Mouse (Mus musculus) forebrain, postnatal 0 days (tissue): Measurements from ENCODE around the gene Cacna1g. TPM values are rescaled to one million over a fixed set of nuclear protein-coding genes. Genes with fewer than 3 reads are reported as not detected.
"Not testable (repeated sequence)": the region's sequence is repeated elsewhere in the genome, so short reads cannot be mapped to it uniquely, and the experiment has no call there.

Source experiments
- ATAC-seq: fragments of 200-750 bp; cut with Nextera tagmentation; 2 replicates; pipeline ENCODE4 v1.8.0; 2017; ENCODE audit warnings: mild to moderate bottlenecking, moderate library complexity
- DNase-seq: peaks from one replicate; pipeline ENCODE4 v3.0.0-alpha.2; 2015
- H3K27ac ChIP-seq: fragments of 300-500 bp; sonication (generic); 2 replicates; pipeline ENCODE4 v1.5.1; 2014; ENCODE audit warnings: low read depth, mild to moderate bottlenecking, antibody characterized with exemption, low read length, moderate library complexity, mixed read lengths
- H3K27me3 ChIP-seq: fragments of 300-500 bp; sonication (generic); 2 replicates; pipeline ENCODE4 v1.6.1; 2014; ENCODE audit warnings: mild to moderate bottlenecking, low read length, mixed read lengths; ENCODE audit not compliant: insufficient read depth
- H3K36me3 ChIP-seq: fragments of 300-500 bp; sonication (generic); 2 replicates; pipeline ENCODE4 v1.6.1; 2014; ENCODE audit warnings: mild to moderate bottlenecking, moderate library complexity; ENCODE audit not compliant: insufficient read depth
- H3K4me1 ChIP-seq: fragments of 300-500 bp; sonication (generic); 2 replicates; pipeline ENCODE4 v1.6.1; 2014; ENCODE audit warnings: antibody characterized with exemption; ENCODE audit not compliant: insufficient read depth
- H3K4me2 ChIP-seq: fragments of 300-500 bp; sonication (generic); 2 replicates; pipeline ENCODE4 v1.6.1; 2014; ENCODE audit warnings: low read depth, mild to moderate bottlenecking, moderate library complexity
- H3K4me3 ChIP-seq: fragments of 300-500 bp; sonication (generic); 2 replicates; pipeline ENCODE4 v1.5.1; 2014; ENCODE audit warnings: low read depth, low read length, mixed read lengths
- H3K9ac ChIP-seq: fragments of 300-500 bp; sonication (generic); 2 replicates; pipeline ENCODE4 v1.6.1; 2014; ENCODE audit warnings: mild to moderate bottlenecking
- H3K9me3 ChIP-seq: fragments of 300-500 bp; sonication (generic); 2 replicates; pipeline ENCODE4 v1.6.1; 2016; ENCODE audit warnings: low read length
- CTCF ChIP-seq: sonication (generic); IDR thresholded peaks from 2 replicates; pipeline ENCODE4 v1.5.1; 2016; ENCODE audit warnings: antibody characterized with exemption, control low read depth, low read depth
- WGBS: fragments of 180-500 bp; shearing (Covaris S2); extraction: QIAGEN DNeasy Blood & Tissue Kit; methylation state at CpG from one replicate; pipeline ENCODE4 v1.1.7; 2014; 5-methylcytosine and 5-hydroxymethylcytosine counted together
- polyA plus RNA-seq: library from polyadenylated mRNA; unstranded; fragments of >200 nt; fragmentation: Nextera tagmentation; extraction: Ambion mirVana; gene quantifications from 2 replicates; pipeline ENCODE4 v1.2.1, GENCODE M21; 2015
- total RNA-seq: library from RNA; depleted of rRNA; stranded (reverse); fragments of >200 nt; gene quantifications from 2 replicates; pipeline ENCODE4 v1.2.3, GENCODE M21; 2014

The Cacna1g gene
- total and polyA plus RNA-seq, 2 experiments from 2014 or later: 5.3 to 62.9 TPM

- H3K4me1 ChIP-seq: peaks cover 19% of the 10 kb centered on the region
- no peaks in the 10 kb centered on the region for H3K27me3 ChIP-seq
- H3K9ac ChIP-seq: peak overlapping the region; percentile 32; the same call in 1 of the 2 replicates
- no peak for ATAC-seq
- peak overlapping the region; percentile 79 for H3K27ac ChIP-seq
- H3K36me3 ChIP-seq: peaks cover 23% of the 10 kb centered on the region
- no peak overlapping the region; the same call in 1 of the 2 replicates for H3K4me2 ChIP-seq
- no peak for DNase-seq
- no peaks in the 10 kb centered on the region for H3K9me3 ChIP-seq
- no peak overlapping the region for H3K4me3 ChIP-seq
- WGBS: 59% methylated on average over 2 of the region's 2 CpGs
- no peak for TF ChIP-seq CTCF
Observed at GRCm38 (mm10) chr11:94412562-94412961, 61.4 kb downstream of the Cacna1g start.

- ATAC-seq (peak; percentile 79), DNase-seq (peak; percentile 68)
- Histone ChIP-seq H3K27ac (peak overlapping the region; percentile 88), H3K4me1 (peaks cover 18% of the 10 kb centered on the region), H3K36me3 (peaks cover 9% of the 10 kb centered on the region; the same call in 1 of the 2 replicates), H3K4me2 (no peak overlapping the region), H3K9me3 (no peaks in the 10 kb centered on the region), H3K4me3 (no peak overlapping the region), H3K27me3 (no peaks in the 10 kb centered on the region), H3K9ac (peak overlapping the region; percentile 35)
- 25% methylated on average over 11 of the region's 11 CpGs for WGBS
- no peak for TF ChIP-seq CTCF
Observed at GRCm38 (mm10) chr11:94407803-94408321, 66.1 kb downstream of the Cacna1g start.

GRCm38 (mm10) chr11:94405348-94405747, 68.7 kb downstream of the Cacna1g start:
- no peaks in the 10 kb centered on the region for H3K27me3 ChIP-seq
- WGBS: 59% methylated on average over 6 of the region's 6 CpGs
- ATAC-seq (no peak), DNase-seq (no peak)
- no peak overlapping the region for H3K27ac ChIP-seq
- peaks cover 18% of the 10 kb centered on the region for H3K4me1 ChIP-seq
- no peak overlapping the region for H3K4me2 ChIP-seq
- no peak for TF ChIP-seq CTCF
- H3K9me3 ChIP-seq: no peaks in the 10 kb centered on the region
- no peaks in the 10 kb centered on the region for H3K36me3 ChIP-seq
- H3K9ac ChIP-seq: no peak overlapping the region
- H3K4me3 ChIP-seq: no peak overlapping the region

GRCm38 (mm10) chr11:94404641-94405260, 69.2 kb downstream of the Cacna1g start:
- Histone ChIP-seq H3K4me2 (no peak overlapping the region), H3K4me1 (peaks cover 18% of the 10 kb centered on the region), H3K27ac (no peak overlapping the region), H3K9ac (no peak overlapping the region), H3K9me3 (no peaks in the 10 kb centered on the region), H3K27me3 (no peaks in the 10 kb centered on the region), H3K36me3 (no peaks in the 10 kb centered on the region), H3K4me3 (no peak overlapping the region)
- peak; percentile 91 for TF ChIP-seq CTCF
- DNase-seq (peak; percentile 79), ATAC-seq (peak; percentile 60)
- WGBS: 26% methylated on average over 11 of the region's 11 CpGs

- Histone ChIP-seq H3K27ac (no peak overlapping the region), H3K27me3 (no peaks in the 10 kb centered on the region), H3K9ac (no peak overlapping the region), H3K9me3 (no peaks in the 10 kb centered on the region), H3K4me3 (no peak overlapping the region), H3K36me3 (no peaks in the 10 kb centered on the region), H3K4me2 (no peak overlapping the region), H3K4me1 (peaks cover 18% of the 10 kb centered on the region)
- TF ChIP-seq CTCF: no peak
- WGBS: 48% methylated on average over 5 of the region's 5 CpGs
- no peak for DNase-seq
- no peak for ATAC-seq
Observed at GRCm38 (mm10) chr11:94404178-94404577, 69.8 kb downstream of the Cacna1g start.

- DNase-seq (no peak), ATAC-seq (no peak)
- Histone ChIP-seq H3K4me2 (no peak overlapping the region), H3K36me3 (no peaks in the 10 kb centered on the region), H3K9ac (no peak overlapping the region), H3K27ac (no peak overlapping the region), H3K4me3 (no peak overlapping the region), H3K27me3 (no peaks in the 10 kb centered on the region), H3K4me1 (peaks cover 18% of the 10 kb centered on the region), H3K9me3 (no peaks in the 10 kb centered on the region)
- WGBS: 75% methylated on average over 10 of the region's 10 CpGs
- no peak for TF ChIP-seq CTCF
Observed at GRCm38 (mm10) chr11:94403757-94404156, 70.2 kb downstream of the Cacna1g start.

GRCm38 (mm10) chr11:94402731-94403130, 71.3 kb downstream of the Cacna1g start:
- 80% methylated on average over 5 of the region's 5 CpGs for WGBS
- no peak for ATAC-seq
- no peak overlapping the region for H3K27ac ChIP-seq

GRCm38 (mm10) chr11:94402029-94402428, 72.0 kb downstream of the Cacna1g start:
- not testable (repeated sequence) for H3K4me2 ChIP-seq, H3K27ac ChIP-seq, H3K4me1 ChIP-seq, H3K36me3 ChIP-seq, ATAC-seq, DNase-seq, H3K9ac ChIP-seq, H3K27me3 ChIP-seq, H3K4me3 ChIP-seq, H3K9me3 ChIP-seq
- 81% methylated on average over 4 of the region's 4 CpGs for WGBS

More at GRCm38 (mm10) chr11:94402731-94403130, 71.3 kb downstream of the Cacna1g start:
- H3K9me3 ChIP-seq: no peaks in the 10 kb centered on the region
- H3K4me3 ChIP-seq: no peak overlapping the region
- peaks cover 14% of the 10 kb centered on the region for H3K4me1 ChIP-seq
- H3K9ac ChIP-seq: no peak overlapping the region
- TF ChIP-seq CTCF: no peak
- no peaks in the 10 kb centered on the region for H3K27me3 ChIP-seq
- no peak overlapping the region for H3K4me2 ChIP-seq
- H3K36me3 ChIP-seq: no peaks in the 10 kb centered on the region
- DNase-seq: no peak
